In the genomic region with DNA sequence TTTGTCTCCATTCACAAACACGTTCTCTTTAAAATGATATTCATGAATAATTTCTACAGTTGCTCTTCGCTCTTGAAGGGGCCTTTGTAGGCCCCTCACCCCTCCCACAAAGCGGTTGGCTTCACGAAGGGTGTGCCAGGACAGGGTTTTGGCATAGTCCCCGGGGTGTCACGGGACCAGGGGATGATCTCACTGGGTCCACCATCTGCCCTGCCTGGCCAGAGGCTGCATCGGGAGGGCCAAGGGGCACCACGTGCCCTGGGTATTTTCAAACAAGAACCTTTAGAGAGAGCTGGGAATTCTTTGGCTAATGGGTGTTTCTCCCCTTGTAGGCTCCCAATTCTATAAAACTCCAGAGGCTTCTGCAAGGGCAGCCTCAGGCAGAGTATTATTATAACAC, we compare ENCODE assay signal across 8 mouse cellular contexts. TPM values are rescaled to one million over a fixed set of nuclear protein-coding genes. Genes with fewer than 3 reads are reported as not detected.
DNase-seq lines count a peak whose midpoint lies in the region; ATAC-seq and TF ChIP-seq lines count a peak whose summit lies in the region.

No protein-coding gene starts in this region.

- H3K4me3 ChIP-seq in lung, adult 2 months (replicated peaks; ENCODE audit: extremely low read depth, low read depth, low read length): no peak overlapping the region
- no peak overlapping the region for H3K4me3 ChIP-seq in stomach, postnatal 0 days (ENCODE audit: low read depth, low read length)
- H3K4me3 ChIP-seq in liver, embryonic 12.5 days: no peak overlapping the region

- H3K4me1 ChIP-seq in lung, adult 2 months (ENCODE audit: control insufficient read depth, insufficient read depth, low read length): peaks cover 8% of the 10 kb centered on the region
- H3K4me1 ChIP-seq in stomach, postnatal 0 days (replicated peaks; ENCODE audit: control insufficient read depth, insufficient read depth): no peaks in the 10 kb centered on the region
- H3K4me1 ChIP-seq in liver, embryonic 12.5 days: no peaks in the 10 kb centered on the region

- peak; percentile 44 to 62 for DNase-seq in lung, adult 18-20 months
- DNase-seq in lung, adult 2 months: no peak
- peak; percentile 94 for DNase-seq in cerebellum, adult 11-12 months
- peak; percentile 65 for DNase-seq in gastrocnemius, postnatal 25 days
- peak; percentile 71 to 90 for DNase-seq in layer of hippocampus, postnatal 14 days (ENCODE audit: low spot score in 2 of 2)
- peak; percentile 34 for DNase-seq in stomach, postnatal 0 days (ENCODE audit: low spot score)

- no peak for TF ChIP-seq CTCF in lung, adult 2 months (IDR thresholded peaks at IDR 0.05; ENCODE audit: insufficient read depth, low read length)
- TF ChIP-seq CTCF in stomach, postnatal 0 days (IDR thresholded peaks at IDR 0.05; ENCODE audit: low read depth): no peak

- no peak for TF ChIP-seq POLR2A in lung, adult 2 months (IDR thresholded peaks at IDR 0.05; ENCODE audit: borderline replicate concordance, extremely low read depth, low read depth, low read length)

- H3K4me2 ChIP-seq in stomach, postnatal 0 days (replicated peaks; ENCODE audit: low read depth): no peak overlapping the region
- no peak overlapping the region for H3K4me2 ChIP-seq in liver, embryonic 12.5 days

- no peak for TF ChIP-seq EP300 in stomach, postnatal 0 days (optimal IDR thresholded peaks at IDR 0.05)

- no peak overlapping the region for H3K27ac ChIP-seq in stomach, postnatal 0 days (replicated peaks)
- no peak overlapping the region for H3K27ac ChIP-seq in liver, embryonic 12.5 days

- H3K9me3 ChIP-seq in stomach, postnatal 0 days (ENCODE audit: control insufficient read depth, low read length): no peaks in the 10 kb centered on the region
- H3K9me3 ChIP-seq in liver, embryonic 12.5 days (replicated peaks): no peaks in the 10 kb centered on the region

- WGBS in lung, adult 2 months: 49% methylated on average over 8 of the region's 8 CpGs
- WGBS in stomach, postnatal 0 days: 71% methylated on average over 8 of the region's 8 CpGs
- 77% methylated on average over 8 of the region's 8 CpGs for WGBS in liver, embryonic 12.5 days (ENCODE audit: insufficient replicate concordance)

- H3K27me3 ChIP-seq in stomach, postnatal 0 days (ENCODE audit: control insufficient read depth, insufficient read depth, low read length): no peaks in the 10 kb centered on the region
- peaks cover 4% of the 10 kb centered on the region; the same call in 1 of the 2 replicates for H3K27me3 ChIP-seq in liver, embryonic 12.5 days (replicated peaks)

- no peak overlapping the region for H3K9ac ChIP-seq in stomach, postnatal 0 days (ENCODE audit: low read length)
- no peak overlapping the region for H3K9ac ChIP-seq in liver, embryonic 12.5 days

- no peaks in the 10 kb centered on the region for H3K36me3 ChIP-seq in stomach, postnatal 0 days (ENCODE audit: control insufficient read depth, insufficient read depth, low read length)
- H3K36me3 ChIP-seq in liver, embryonic 12.5 days: no peaks in the 10 kb centered on the region

- no peak for ATAC-seq in stomach, postnatal 0 days (ENCODE audit: low FRiP score, low TSS enrichment)
- ATAC-seq in liver, embryonic 12.5 days: no peak
- ATAC-seq in erythroblast, adult 5-6 weeks (replicated peaks; ENCODE audit: low FRiP score, poor library complexity, severe bottlenecking): no peak

RNA-seq across cellular contexts. Expression of gene Mapt, which starts 41.2 kb away (rescaled TPM):
- 55.3 and 77.9 TPM in 2 replicates for polyA plus RNA-seq in lung, adult 2 months (2012; rRNA removed)
- total RNA-seq in gastrocnemius, postnatal 25 days (2021): 10 to 100 TPM; 52.5 to 58.5 TPM
- total RNA-seq in layer of hippocampus, postnatal 14 days (2021): 100 to 1,000 TPM; 323 to 343 TPM
- polyA plus RNA-seq in stomach, postnatal 0 days (2015; fragmentation: Nextera tagmentation; extraction: Ambion mirVana): 6.8 and 8.2 TPM in 2 replicates
- polyA plus RNA-seq in liver, embryonic 12.5 days (2016; fragmentation: Nextera tagmentation; extraction: Ambion mirVana): 0.24 and 0.42 TPM in 2 replicates
- total RNA-seq in erythroblast, adult 5-6 weeks (2015; ENCODE audit: low replicate concordance): not detected in 2 replicates
- not detected in 2 replicates for total RNA-seq in erythroblast, adult 5-6 weeks (2017; ENCODE audit: low replicate concordance)

Comparison
In these comparisons a context has a peak if more than half of its experiments do, and no peak if none do; other contexts are left out.
1. RNA of gene Mapt, which starts 41.2 kb away (total RNA-seq): 323 to 343 TPM in layer of hippocampus, postnatal 14 days and 52.5 to 58.5 TPM in gastrocnemius, postnatal 25 days; not detected in erythroblast, adult 5-6 weeks; every median in the first group is over 10 times any median in the second.